Mouse (Mus musculus) heart, postnatal 10 days (tissue): ENCODE results near the gene Stau1. TPM values are rescaled to one million over a fixed set of nuclear protein-coding genes. Genes with fewer than 3 reads are reported as not detected.

ENCODE experiments used
- DNase-seq, 2 experiments: peaks; one replicate each; pipeline ENCODE4 v3.0.0; 2021
- intact Hi-C: fragments of 180-260 bp; cut with DNase I; formaldehyde crosslinking; loops from one replicate; pipeline ENCODE4 v1.15.1; 2025
- total RNA-seq, 2 experiments: library from RNA; stranded (reverse); gene quantifications; 2 replicates each; pipeline ENCODE4 v1.2.3; 2021

The Stau1 gene
- total RNA-seq, 2 experiments from 2014 or later: 54.2 TPM

GRCm38 (mm10) chr2:166934416-166934815, 61.7 kb downstream of the Stau1 start:
- intact Hi-C loops: no loop called here

GRCm38 (mm10) chr2:166933943-166934342, 62.2 kb downstream of the Stau1 start:
- intact Hi-C loops: no loop called here
- no peak for DNase-seq

More at GRCm38 (mm10) chr2:166934416-166934815, 61.7 kb downstream of the Stau1 start:
- no peak for DNase-seq

GRCm38 (mm10) chr2:166923971-166924370, 72.1 kb downstream of the Stau1 start:
- intact Hi-C loops: no loop called here

GRCm38 (mm10) chr2:166910536-166910935, 85.6 kb downstream of the Stau1 start:
- DNase-seq: no peak
- intact Hi-C loops: no loop called here

More at GRCm38 (mm10) chr2:166923971-166924370, 72.1 kb downstream of the Stau1 start:
- no peak for DNase-seq

- intact Hi-C loops: no loop called here
- no peak for DNase-seq
Observed at GRCm38 (mm10) chr2:166909729-166910128, 86.4 kb downstream of the Stau1 start.

GRCm38 (mm10) chr2:166906523-166907182, 89.4 kb downstream of the Stau1 start:
- DNase-seq: peak; percentile 25 to 29
- intact Hi-C loops: no loop called here

- DNase-seq: peak; percentile 98 to 99
- intact Hi-C loops: no loop called here
Observed at GRCm38 (mm10) chr2:166905711-166906522, 90.2 kb downstream of the Stau1 start, which contains the start of gene Cse1l. Gene Cse1l, plus strand, starts transcription at chr2:166906040.

- no peak for DNase-seq
Observed at GRCm38 (mm10) chr2:166903719-166904282, 92.3 kb downstream of the Stau1 start.

GRCm38 (mm10) chr2:166900792-166901505, 95.2 kb downstream of the Stau1 start:
- no peak for DNase-seq
- intact Hi-C loops: no loop called here

More at GRCm38 (mm10) chr2:166903719-166904282, 92.3 kb downstream of the Stau1 start:
- intact Hi-C loops: no loop called here

GRCm38 (mm10) chr2:166899746-166900145, 96.4 kb downstream of the Stau1 start:
- intact Hi-C loops: no loop called here
- DNase-seq: no peak

- intact Hi-C loops: no loop called here
- DNase-seq: no peak
Observed at GRCm38 (mm10) chr2:166899161-166899560, 96.9 kb downstream of the Stau1 start.

Other genes with a start within 250 kb of the Stau1 start
- 1 to 10 TPM; 3.0 to 3.2 TPM for gene Trp53rkb, start 203.8 kb downstream of the Stau1 start, total RNA-seq
- 10 to 100 TPM; 40.1 to 43.4 TPM for gene Arfgef2, start 190.7 kb downstream of the Stau1 start, total RNA-seq
- gene Cse1l, start 90.3 kb downstream of the Stau1 start, total RNA-seq: 10 to 100 TPM; 48.0 to 53.0 TPM
- gene Ddx27, start 18.9 kb upstream of the Stau1 start, total RNA-seq: 10 to 100 TPM; 17.5 to 18.3 TPM
- gene Znfx1, start 66.7 kb upstream of the Stau1 start, total RNA-seq: 10 to 100 TPM; 29.0 to 31.3 TPM
- gene Kcnb1, start 193.9 kb upstream of the Stau1 start, total RNA-seq: 10 to 100 TPM; 45.4 to 50.2 TPM
- gene Ptgis, start 244.3 kb upstream of the Stau1 start, total RNA-seq: 10 to 100 TPM; 35.8 to 39.7 TPM